ENCODE assay signal across 9 mouse cellular contexts in the genomic region with DNA sequence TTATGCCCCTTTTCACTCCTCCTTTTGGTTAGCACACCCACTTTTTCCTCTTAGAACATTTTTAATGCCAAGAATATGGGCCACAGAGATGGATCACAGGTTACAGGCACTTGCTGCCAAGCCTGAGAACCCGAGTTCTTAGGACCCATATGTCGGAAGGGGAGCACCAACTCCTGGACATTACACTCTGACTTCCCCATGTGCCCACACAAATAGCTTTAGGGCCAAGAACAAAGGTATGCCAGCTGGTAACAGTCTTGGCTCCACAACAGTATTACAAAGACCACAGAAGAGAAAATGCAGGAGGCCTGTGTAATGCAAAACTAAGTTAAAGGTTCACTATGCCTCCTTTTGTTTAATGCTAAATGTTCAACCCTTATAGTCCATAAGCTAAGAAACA.
"Had no signal": no experiment of that assay in that cellular context is flagged by ENCODE, and none has a peak within 500 bp of the region (broad histone marks: within the 10 kb centered on the region; RNA-seq: fewer than 3 reads in every experiment).

No protein-coding gene starts in this region.

- DNase-seq: kidney, postnatal 4 days; left cerebral cortex, postnatal 4 days; lung, adult 18-20 months; lung, postnatal 4 days; midbrain, embryonic 14.5 days; retina, postnatal 1 day; right cerebral cortex, postnatal 4 days; thymus, adult 2 months; thymus, postnatal 25 days had no signal
